Mouse (Mus musculus) midbrain, embryonic 16.5 days (tissue): ENCODE measurements around the gene Coq8b. TPM values are rescaled to one million over a fixed set of nuclear protein-coding genes. Genes with fewer than 3 reads are reported as not detected.
"Not testable (repeated sequence)": the region's sequence is repeated elsewhere in the genome, so short reads cannot be mapped to it uniquely, and the experiment has no call there.

Experiments used
- ATAC-seq: fragments of 200-750 bp; cut with Nextera tagmentation; 2 replicates; pipeline ENCODE4 v1.8.0; 2017; ENCODE audit warnings: moderate TSS enrichment
- H3K27ac ChIP-seq: fragments of 300-500 bp; sonication (generic); 2 replicates; pipeline ENCODE4 v1.5.1; 2014; ENCODE audit warnings: mild to moderate bottlenecking, low read length, mixed read lengths
- H3K27me3 ChIP-seq: fragments of 300-500 bp; sonication (generic); 2 replicates; pipeline ENCODE4 v1.6.1; 2014; ENCODE audit warnings: low read depth, low read length, mixed read lengths; ENCODE audit not compliant: control insufficient read depth, insufficient read depth
- H3K36me3 ChIP-seq: fragments of 300-500 bp; sonication (generic); 2 replicates; pipeline ENCODE4 v1.6.1; 2014; ENCODE audit warnings: mild to moderate bottlenecking, low read length, moderate library complexity, mixed read lengths; ENCODE audit not compliant: control insufficient read depth, insufficient read depth
- H3K4me1 ChIP-seq: fragments of 300-500 bp; sonication (generic); 2 replicates; pipeline ENCODE4 v1.6.1; 2014; ENCODE audit warnings: mild to moderate bottlenecking, low read length, mixed read lengths; ENCODE audit not compliant: control insufficient read depth, insufficient read depth
- H3K4me2 ChIP-seq: fragments of 300-500 bp; sonication (generic); 2 replicates; pipeline ENCODE4 v1.6.1; 2014; ENCODE audit warnings: mild to moderate bottlenecking, low read length, mixed read lengths
- H3K4me3 ChIP-seq: fragments of 300-500 bp; sonication (generic); 2 replicates; pipeline ENCODE4 v1.5.1; 2014; ENCODE audit warnings: low read depth, mild to moderate bottlenecking, low read length, moderate library complexity, mixed read lengths
- H3K9ac ChIP-seq: fragments of 300-500 bp; sonication (generic); 2 replicates; pipeline ENCODE4 v1.6.1; 2014; ENCODE audit warnings: low read depth, low read length, mixed read lengths
- H3K9me3 ChIP-seq: fragments of 300-500 bp; sonication (generic); replicated peaks from 2 replicates; pipeline ENCODE4 v1.6.1; 2014; ENCODE audit warnings: mild to moderate bottlenecking, low read length, mixed read lengths; ENCODE audit not compliant: control insufficient read depth, poor library complexity, severe bottlenecking
- WGBS: fragments of 180-500 bp; shearing (Covaris S2); extraction: QIAGEN DNeasy Blood & Tissue Kit; methylation state at CpG from one replicate; pipeline ENCODE4 v1.1.7; 2014; 5-methylcytosine and 5-hydroxymethylcytosine counted together
- polyA plus RNA-seq: library from polyadenylated mRNA; unstranded; fragments of >200 nt; fragmentation: Nextera tagmentation; extraction: Ambion mirVana; gene quantifications from 2 replicates; pipeline ENCODE4 v1.2.1, GENCODE M21; 2015

The Coq8b gene
- polyA plus RNA-seq, 1 experiment from 2014 or later, result 21.1 TPM

- H3K36me3 ChIP-seq, result peaks cover 10% of the 10 kb centered on the region; the same call in 1 of the 2 replicates
- no peaks in the 10 kb centered on the region for H3K27me3 ChIP-seq
- no peak for ATAC-seq
- H3K4me1 ChIP-seq, result peaks cover 10% of the 10 kb centered on the region
- no peak overlapping the region for H3K27ac ChIP-seq
- no peak overlapping the region for H3K4me3 ChIP-seq
- 91% methylated on average over 2 of the region's 2 CpGs for WGBS
- no peak overlapping the region for H3K9ac ChIP-seq
- no peaks in the 10 kb centered on the region for H3K9me3 ChIP-seq
- no peak overlapping the region for H3K4me2 ChIP-seq
Observed at GRCm38 (mm10) chr7:27237527-27237926, 4.7 kb downstream of the Coq8b start.

GRCm38 (mm10) chr7:27238568-27238967 lies 5.7 kb downstream of the Coq8b start:
- 88% methylated on average over 5 of the region's 5 CpGs for WGBS
- Histone ChIP-seq H3K4me3 (no peak overlapping the region), H3K4me2 (no peak overlapping the region), H3K9ac (no peak overlapping the region), H3K27ac (no peak overlapping the region), H3K4me1 (peaks cover 6% of the 10 kb centered on the region), H3K27me3 (no peaks in the 10 kb centered on the region), H3K9me3 (no peaks in the 10 kb centered on the region), H3K36me3 (peaks cover 15% of the 10 kb centered on the region)
- ATAC-seq, result no peak

DNA sequence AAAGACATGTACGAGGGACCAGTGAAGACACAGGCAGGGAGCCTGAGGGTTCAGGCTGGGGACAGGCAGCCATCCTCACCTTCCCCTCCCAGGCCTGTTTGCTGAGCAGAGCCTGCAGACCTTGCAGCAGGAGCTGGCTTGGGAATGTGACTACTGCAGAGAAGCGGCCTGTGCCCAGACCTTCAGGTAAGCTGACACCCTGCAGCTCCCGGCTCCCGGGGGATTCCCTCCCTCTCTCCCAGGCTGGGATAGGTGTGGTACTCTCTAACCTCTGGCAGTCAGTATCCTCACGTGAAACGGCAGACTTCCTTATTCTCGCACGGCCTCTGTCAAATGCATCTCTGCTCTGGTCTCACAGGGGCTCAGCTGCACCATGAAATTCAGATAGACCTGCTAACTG lies 10.4 kb downstream of the Coq8b start:
- Histone ChIP-seq H3K4me1 (no peaks in the 10 kb centered on the region), H3K9me3 (no peaks in the 10 kb centered on the region), H3K27ac (no peak overlapping the region), H3K4me3 (no peak overlapping the region), H3K4me2 (no peak overlapping the region), H3K27me3 (no peaks in the 10 kb centered on the region), H3K36me3 (peaks cover 24% of the 10 kb centered on the region), H3K9ac (no peak overlapping the region)
- no peak for ATAC-seq
- 76% methylated on average over 8 of the region's 8 CpGs for WGBS

DNA sequence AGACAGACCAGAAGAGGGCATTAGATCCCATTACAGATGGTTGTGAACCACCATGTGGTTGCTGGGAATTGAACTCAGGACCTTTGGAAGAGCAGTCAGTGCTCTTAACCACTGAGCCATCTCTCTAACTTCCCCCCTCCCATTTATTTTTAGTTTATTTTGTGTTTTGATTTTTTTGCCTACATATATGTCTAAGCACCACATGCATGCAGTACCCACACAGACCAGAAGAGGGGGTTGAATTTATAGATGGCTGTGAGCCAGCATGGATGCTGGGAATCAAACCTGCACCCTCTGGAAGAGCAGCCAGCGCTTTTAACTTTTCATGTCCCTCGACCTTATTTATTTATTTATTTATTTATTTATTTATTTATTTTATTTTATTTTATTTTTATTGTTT lies 11.3 kb downstream of the Coq8b start:
- not testable (repeated sequence) for ATAC-seq, H3K4me2 ChIP-seq, H3K4me3 ChIP-seq, H3K27ac ChIP-seq, H3K9me3 ChIP-seq, H3K4me1 ChIP-seq, H3K9ac ChIP-seq, H3K27me3 ChIP-seq
- peaks cover 24% of the 10 kb centered on the region for H3K36me3 ChIP-seq
- WGBS, result 89% methylated on average over 2 of the region's 2 CpGs

GRCm38 (mm10) chr7:27249146-27249545 lies 16.3 kb downstream of the Coq8b start:
- no peak overlapping the region for H3K9ac ChIP-seq
- no peak overlapping the region for H3K4me3 ChIP-seq
- H3K36me3 ChIP-seq, result peaks cover 16% of the 10 kb centered on the region
- no peaks in the 10 kb centered on the region for H3K9me3 ChIP-seq
- WGBS, result 90% methylated on average over 2 of the region's 2 CpGs
- no peak overlapping the region for H3K27ac ChIP-seq
- no peaks in the 10 kb centered on the region for H3K4me1 ChIP-seq
- no peak overlapping the region for H3K4me2 ChIP-seq
- H3K27me3 ChIP-seq, result no peaks in the 10 kb centered on the region
- ATAC-seq, result no peak

- Histone ChIP-seq H3K4me2 (no peak overlapping the region), H3K36me3 (peaks cover 16% of the 10 kb centered on the region), H3K9ac (no peak overlapping the region), H3K9me3 (no peaks in the 10 kb centered on the region), H3K4me3 (no peak overlapping the region), H3K27me3 (no peaks in the 10 kb centered on the region), H3K4me1 (no peaks in the 10 kb centered on the region), H3K27ac (no peak overlapping the region)
- no peak for ATAC-seq
- 85% methylated on average over 5 of the region's 5 CpGs for WGBS
Observed at GRCm38 (mm10) chr7:27249928-27250327, 17.1 kb downstream of the Coq8b start.

DNA sequence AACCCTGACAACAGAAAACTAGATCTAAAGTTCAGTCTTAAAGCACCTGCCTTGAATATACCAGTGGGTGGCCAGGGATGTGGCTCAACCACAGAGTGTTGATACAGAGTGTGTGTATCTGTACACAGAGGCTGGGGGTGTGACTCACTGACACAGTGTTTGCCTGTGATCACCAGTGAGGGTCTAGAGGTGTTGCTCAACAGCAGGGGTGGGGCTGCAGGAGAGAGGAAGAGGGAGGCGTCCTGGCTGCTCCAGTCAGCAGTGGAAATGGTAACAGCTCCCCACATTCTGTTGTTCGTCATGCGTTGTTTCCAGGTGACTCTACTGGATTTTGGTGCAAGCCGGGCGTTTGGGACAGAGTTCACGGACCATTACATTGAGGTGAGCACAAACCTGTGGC lies 19.1 kb downstream of the Coq8b start:
- Histone ChIP-seq H3K4me3 (no peak overlapping the region), H3K9me3 (no peaks in the 10 kb centered on the region), H3K27me3 (no peaks in the 10 kb centered on the region), H3K9ac (no peak overlapping the region), H3K27ac (no peak overlapping the region), H3K36me3 (peaks cover 12% of the 10 kb centered on the region), H3K4me1 (peaks cover 1% of the 10 kb centered on the region; the same call in 1 of the 2 replicates), H3K4me2 (no peak overlapping the region)
- no peak for ATAC-seq
- 87% methylated on average over 6 of the region's 6 CpGs for WGBS

DNA sequence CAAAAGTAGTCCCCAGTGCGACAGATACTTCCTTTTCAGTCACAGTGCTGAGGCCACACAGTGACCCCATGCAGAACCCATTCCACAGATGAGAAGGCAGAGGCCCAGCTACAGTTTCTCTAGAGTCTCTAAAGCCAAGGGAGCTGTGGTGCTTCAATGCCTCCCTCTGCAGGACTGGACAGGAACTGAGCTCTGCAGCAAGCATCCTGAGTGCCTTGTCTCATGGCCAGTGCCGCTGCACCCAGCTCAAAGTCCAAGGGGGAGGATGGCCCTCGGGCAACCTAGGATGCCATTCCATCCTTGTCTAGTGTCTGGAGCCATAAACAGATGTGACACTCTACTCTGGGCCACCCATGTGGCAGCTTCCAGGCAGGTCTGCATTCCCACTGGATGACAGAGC lies 22.9 kb downstream of the Coq8b start:
- H3K36me3 ChIP-seq, result peaks cover 7% of the 10 kb centered on the region
- no peak overlapping the region for H3K27ac ChIP-seq
- no peaks in the 10 kb centered on the region for H3K27me3 ChIP-seq
- WGBS, result 90% methylated on average over 3 of the region's 3 CpGs
- H3K9me3 ChIP-seq, result no peaks in the 10 kb centered on the region
- no peak overlapping the region for H3K9ac ChIP-seq
- no peak overlapping the region for H3K4me2 ChIP-seq
- peaks cover 13% of the 10 kb centered on the region for H3K4me1 ChIP-seq
- no peak for ATAC-seq
- no peak overlapping the region for H3K4me3 ChIP-seq

DNA sequence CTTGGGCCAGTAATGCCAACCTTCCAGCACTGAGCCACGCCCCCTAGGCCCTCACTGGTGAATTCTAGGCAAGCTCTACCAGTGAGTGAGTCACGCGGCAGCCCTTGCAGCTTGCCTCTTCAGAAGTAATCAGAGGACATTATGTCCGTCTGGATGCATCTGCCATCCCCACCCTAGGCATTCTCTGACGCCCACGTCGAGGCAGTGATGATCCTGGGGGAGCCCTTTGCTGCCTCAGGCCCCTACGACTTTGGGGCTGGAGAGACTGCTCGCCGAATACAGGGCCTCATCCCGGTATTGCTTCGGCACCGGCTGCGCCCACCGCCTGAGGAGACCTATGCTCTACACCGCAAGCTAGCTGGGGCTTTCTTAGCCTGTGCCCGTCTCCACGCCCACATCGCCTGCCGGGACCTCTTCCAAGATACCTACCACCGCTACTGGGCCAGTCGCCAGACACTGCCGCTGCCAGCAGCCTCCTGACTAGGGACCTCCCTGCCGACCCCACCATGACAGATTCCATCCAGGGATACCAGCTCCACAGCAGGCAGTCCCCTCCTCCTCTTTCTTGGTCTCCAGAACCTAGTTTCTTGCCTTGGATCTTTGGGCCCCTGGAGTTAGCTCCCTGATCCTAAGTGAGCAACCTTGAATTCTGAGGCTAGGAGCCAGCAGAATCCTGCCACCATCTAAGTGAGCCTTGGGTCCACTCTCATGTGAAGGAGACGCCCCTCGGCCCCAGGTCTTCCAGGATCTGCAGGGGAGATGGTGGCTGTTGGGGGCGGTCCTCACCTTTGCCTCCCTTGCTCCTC lies 24.4 kb downstream of the Coq8b start:
- 10% methylated on average over 27 of the region's 27 CpGs for WGBS
- ATAC-seq, result 0 out of 2 replicates have a peak, but pooled peaks have one; percentile 2
- Histone ChIP-seq H3K4me2 (peak overlapping the region; percentile 81), H3K27me3 (no peaks in the 10 kb centered on the region), H3K4me1 (peaks cover 27% of the 10 kb centered on the region), H3K4me3 (0 out of 2 replicates have a peak overlapping the region, but pooled peaks have one; percentile 5), H3K27ac (peak overlapping the region; percentile 71), H3K36me3 (peaks cover under 1% of the 10 kb centered on the region), H3K9ac (0 out of 2 replicates have a peak overlapping the region, but pooled peaks have one; percentile 38), H3K9me3 (no peaks in the 10 kb centered on the region)
